Mouse (Mus musculus) lung, postnatal 10 days (tissue): ENCODE measurements around the gene Kxd1.

Source experiments
- DNase-seq: peaks from one replicate; pipeline ENCODE4 v3.0.0; 2021

Kxd1 gene

DNA sequence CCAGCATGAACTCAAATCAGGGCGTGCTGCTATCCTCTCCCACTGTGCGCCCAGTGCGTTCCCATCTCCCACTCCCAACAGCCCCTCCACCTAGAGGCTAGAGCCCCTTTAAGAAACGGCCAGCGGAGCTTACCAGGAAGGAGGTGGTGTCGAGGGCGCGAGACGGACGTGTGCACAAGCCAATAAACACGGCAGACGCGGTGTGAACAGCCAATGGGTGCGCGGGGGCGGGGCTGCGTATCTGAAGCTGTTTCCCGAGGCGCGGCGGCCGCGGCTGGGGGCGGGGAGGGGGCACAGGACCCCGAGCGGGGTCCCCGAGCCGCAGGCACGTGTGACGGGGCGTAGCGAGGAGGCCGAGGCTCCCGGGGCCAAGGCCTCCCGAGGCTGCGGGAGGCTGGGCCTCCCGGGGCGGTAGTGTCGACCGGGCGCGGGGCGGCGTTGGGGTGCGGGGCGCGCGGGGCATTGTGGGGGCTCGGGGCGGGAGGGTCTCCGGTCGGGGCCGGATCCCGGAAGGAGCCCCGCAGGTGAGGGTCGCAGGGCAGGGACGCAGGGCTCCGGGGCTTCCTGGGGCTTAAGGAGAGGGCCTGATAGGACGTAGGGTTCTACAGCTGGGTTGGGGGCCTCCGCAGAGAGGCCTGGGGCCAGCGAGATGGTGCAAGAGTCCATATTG, at the start of gene Kxd1, which contains the start of gene Fkbp8:
Gene Kxd1 (minus strand): TSS at position 445 of the 670 bp plus-strand sequence.
Gene Fkbp8 (plus strand): TSS at position 213 of the 670 bp plus-strand sequence.
- DNase-seq = peak; percentile 98

DNA sequence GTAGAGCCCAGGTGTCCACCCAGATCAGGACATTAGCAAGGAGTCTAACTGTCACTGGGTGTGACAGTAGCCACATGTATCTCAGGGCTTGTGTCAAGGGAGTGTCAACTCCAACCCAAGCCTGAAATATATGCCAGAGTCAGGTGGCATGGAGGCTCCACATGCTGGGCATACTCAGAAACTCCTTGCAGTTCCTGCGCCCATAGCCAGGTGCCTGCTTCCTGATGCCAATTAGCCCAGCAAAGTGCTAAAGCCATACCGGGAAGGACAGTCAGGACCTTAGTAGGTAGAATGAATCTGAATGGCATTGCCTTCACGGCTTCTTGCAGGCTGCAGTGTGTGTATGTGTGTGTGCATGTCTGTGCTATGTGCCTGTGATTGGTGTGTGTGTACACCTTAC, 49.5 kb upstream of the Kxd1 start:
- no peak for DNase-seq

DNA sequence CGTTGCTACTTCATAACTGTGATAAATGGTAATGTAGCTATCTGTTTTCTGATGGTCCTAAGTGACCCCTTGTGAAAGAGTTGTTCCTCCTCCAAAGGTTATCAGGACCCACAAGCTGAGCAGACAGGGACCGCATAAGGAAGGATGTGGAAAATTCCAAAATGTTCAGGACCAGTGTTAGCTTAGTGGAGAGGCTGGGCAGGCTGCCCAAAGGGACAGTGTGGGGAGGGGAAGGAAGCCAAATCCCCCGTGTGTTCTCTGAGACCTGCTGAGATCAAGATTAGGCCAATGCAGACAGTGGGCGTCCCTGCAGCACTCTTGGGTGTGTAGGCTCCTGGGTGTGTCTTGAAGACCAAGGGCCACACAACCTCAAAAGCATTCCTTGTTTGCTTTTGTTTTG, 47.2 kb upstream of the Kxd1 start:
- DNase-seq = peak; percentile 43

DNA sequence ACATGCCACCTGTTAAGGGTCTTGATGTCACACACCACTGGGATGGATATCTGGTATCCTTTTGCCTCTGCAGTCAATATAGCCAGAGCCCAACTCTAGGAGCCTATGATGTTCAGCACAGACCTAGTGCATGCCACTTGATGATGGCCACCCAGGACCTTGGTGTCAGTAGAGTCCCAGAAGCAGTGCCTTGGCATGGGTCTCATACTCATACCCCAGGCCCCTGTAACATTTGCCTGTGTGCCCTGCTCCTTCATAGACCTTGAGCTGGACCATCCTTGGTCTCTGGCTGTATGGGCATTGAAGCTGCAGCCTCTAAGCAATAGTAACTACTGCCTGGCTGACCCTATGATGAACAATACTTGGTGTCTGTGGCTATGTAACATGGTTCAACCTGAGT, 46.5 kb upstream of the Kxd1 start:
- no peak for DNase-seq

DNA sequence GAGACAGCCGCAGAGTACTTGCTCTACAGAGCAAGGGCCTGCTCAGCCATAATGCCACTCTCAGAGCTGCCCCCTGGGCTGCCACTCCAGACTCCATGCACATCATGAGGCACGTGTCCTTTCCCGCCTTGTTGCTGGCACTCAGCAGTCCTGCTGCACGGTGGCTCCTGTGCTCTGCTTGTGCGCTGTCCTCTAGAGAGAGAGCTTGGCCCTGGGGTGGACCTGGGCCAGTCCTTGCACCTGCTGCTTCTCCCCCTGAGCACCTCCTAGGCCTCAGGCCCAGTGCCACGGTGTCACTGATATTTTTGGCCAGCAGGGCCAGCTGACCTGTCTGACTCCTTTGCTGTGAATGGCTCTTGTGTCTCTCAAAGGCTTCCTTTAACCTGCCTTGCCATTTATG, 43.2 kb upstream of the Kxd1 start:
- DNase-seq = no peak

DNA sequence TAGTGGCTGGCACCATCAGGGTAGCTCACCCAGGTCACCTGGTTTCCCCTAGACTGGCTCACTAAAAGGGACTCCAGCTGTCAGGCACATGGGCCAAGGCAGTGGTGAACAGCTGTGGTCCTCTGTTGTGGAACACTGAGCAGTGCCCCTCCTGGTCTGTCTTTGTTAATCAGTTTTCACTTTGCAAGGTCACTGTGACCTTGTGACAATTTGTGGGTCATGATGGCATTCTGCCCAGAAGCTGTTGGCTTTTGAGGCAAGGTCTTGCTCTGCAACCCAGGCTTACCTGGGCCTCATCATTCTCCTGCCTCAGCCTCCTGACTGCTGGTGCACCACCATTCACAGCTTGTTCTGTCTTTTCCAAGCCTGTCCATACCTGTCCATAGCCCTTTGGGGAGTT, 42.6 kb upstream of the Kxd1 start:
- DNase-seq = no peak

DNA sequence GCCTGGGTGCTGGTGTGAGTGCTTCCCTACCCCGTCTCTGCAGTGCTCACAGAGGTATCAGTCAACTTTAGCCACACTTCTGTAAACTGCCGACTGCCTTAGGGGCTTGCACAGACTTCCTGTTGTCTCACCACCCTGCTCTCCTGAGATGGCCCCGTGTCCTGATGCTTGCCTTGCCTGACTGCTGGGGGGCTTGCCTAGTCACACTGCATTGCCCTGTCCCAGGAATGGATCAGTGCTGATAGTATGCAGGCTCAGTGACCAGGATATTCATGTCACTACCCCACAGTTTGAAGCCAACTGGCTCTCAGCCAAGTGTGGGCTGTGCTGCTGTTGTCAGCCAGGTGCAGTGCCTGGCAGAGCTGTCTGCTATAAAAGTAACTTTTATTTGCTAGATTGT, 37.8 kb upstream of the Kxd1 start:
- peak; percentile 34 for DNase-seq

DNA sequence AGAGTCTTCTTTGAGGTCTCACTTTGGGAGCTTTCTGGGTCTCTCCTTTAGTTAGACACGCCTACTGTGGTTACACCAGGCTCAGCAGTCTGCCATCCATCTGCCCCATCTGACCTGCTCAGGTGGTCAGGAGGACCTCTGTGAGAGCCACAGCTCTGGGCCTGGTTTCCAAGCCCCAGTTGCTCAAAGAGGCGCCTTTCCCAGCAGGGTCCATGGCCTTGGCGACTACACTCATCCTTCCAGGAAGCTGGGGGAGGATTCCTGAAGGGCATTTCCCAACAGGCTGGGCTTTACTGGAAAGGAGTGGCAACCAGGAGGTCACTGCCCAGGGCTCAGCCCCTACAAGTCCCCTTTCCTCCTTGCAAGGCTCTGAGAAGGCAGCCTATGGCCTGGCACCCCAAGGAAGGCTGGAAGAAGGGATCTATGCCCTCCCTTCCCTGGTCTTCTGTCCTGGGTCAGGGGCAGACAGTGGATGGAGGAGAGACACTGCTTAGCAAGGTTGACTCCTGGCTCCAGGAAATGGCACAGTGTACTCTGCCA, 37.0 kb upstream of the Kxd1 start:
- DNase-seq = no peak

DNA sequence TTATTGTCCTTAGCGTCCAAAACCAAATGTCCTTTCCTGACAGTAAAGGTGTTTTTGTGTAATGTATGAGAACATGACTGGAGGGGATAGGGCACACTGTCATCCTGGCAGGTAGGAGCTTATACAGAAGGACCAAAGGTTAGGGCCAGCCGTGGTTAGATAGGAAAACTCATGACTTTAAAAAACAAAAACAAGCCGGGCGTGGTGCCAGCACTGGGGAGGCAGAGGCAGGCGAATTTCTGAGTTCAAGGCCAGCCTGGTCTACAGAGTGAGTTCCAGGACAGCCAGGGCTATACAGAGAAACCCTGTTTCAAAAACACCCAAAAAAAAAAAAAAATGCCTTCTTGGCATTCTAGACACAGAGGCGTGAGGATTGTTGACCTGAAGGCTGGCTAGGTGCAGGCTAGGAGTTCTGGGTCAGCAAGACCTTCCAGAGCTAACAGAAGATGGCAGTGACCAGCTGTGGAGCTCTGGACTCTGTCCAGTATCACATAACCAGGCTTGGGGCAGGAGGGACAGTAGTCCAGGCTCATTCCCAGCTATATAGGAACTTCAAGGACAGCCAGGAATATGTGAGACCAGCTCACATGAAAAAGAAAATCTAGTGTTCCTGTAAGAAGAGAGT, 36.1 kb upstream of the Kxd1 start:
- DNase-seq = no peak

DNA sequence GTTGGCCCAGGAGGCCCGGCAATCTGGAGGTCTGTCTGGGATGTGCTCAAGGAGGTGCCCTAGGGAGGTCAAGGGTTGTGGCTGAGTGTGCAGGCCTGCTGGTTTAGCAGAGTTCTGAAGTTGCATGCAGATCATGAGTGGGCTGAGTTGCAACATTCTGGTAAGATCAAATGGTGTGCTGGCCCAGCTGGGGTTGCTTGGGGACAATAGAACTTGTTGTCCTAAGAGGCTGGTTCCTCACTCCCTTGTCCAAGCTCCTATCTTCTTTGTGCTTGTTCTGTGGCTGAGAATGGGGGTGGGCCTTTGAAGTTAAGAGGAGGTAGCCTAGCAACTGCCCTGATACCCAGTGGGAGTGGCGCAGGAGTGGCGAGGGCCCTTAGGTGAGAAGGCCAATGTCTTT, 35.0 kb upstream of the Kxd1 start:
- peak; percentile 67 for DNase-seq

DNA sequence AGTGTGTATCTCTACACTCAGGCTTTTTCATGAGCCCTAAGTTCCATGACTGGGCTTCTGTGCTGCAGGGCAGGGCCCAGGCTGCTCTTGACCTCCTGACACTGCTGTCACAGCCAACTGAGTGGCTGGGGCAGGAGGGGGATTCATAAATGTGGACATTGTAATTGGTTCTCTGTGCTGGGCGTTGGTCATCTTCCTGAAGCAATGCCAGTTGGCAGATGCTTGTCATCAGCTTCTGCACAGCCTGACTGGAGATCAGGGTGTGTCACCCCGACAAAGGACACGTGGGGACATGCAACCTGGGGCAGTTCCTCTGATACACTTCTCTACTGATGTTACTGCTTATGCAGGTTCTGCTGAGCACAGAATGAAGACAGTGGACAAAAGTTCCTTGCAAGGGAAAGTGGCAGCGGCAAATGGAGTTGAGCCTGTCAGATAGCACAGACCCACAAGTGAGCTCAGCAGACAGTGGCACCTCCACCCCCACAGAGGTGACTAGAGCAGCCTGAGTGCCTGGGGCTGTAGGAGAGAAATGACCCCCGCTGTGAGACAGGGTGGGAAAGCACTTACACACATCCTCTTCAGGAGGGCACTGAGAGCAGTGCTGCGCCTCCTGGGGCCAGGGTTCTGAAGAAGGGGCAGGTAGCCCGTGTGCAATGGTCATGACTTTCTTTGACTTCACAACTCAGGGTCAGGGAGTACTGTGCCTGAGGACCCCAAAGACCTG, 34.2 kb upstream of the Kxd1 start:
- DNase-seq = peak; percentile 85

DNA sequence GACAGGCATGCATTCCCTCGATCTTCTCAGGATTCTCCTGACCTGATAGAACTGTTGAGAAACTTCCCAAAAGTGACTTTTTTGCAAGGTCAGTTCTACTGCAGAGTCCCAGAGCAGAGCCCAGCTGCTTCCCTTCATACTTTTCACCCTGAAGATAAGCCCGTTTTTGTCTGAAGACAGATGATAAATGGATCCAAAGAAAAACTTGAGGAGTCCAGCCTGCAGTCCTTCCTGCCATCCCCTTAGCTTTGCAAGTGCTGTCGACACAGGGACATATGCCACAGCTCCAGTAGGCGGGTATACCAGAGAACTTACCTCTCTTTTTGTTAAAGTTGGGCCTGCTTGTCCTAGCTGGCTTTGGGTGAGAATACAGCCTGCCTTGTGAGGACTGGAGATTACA, 33.6 kb upstream of the Kxd1 start:
- DNase-seq = no peak

DNA sequence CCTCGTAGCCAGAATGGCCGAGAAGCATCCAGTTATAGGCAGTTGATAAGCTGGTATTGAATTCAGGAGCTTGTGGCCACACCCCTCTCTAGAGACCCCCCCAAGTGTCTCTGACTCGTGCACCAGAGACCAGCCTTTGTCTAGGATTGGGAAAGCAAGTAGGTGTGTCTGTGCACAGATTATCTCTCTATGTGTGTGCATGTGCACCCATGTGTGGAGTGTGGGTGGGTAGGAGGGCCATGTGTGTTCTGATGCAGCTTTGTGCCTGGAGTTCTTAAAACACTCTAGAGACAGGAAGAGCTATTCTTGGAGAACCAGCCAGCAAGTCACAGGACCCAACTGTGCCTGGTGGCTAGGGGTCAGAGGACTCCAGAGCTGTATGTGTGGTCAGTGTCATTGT, 32.8 kb upstream of the Kxd1 start:
- DNase-seq = no peak

DNA sequence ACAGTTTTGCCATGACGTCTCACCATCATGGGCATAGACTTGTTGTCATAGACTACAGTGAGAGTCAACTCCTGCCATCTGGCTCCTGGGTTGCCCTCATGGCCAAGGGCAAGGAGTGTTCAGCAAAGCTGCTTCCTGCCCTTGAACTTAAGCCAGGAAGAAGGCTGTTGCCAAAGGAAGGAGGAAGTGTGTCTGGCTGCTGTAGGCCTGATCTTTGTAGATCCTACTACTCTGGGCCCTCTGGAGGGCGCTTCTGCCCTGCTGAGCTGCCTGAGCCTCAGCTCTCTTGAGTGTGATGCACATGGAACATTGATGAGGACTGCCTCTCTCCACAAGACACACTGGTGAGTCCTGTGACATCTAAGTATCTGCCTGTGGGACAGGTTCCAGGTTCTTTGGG, 32.3 kb upstream of the Kxd1 start:
- peak; percentile 90 for DNase-seq

DNA sequence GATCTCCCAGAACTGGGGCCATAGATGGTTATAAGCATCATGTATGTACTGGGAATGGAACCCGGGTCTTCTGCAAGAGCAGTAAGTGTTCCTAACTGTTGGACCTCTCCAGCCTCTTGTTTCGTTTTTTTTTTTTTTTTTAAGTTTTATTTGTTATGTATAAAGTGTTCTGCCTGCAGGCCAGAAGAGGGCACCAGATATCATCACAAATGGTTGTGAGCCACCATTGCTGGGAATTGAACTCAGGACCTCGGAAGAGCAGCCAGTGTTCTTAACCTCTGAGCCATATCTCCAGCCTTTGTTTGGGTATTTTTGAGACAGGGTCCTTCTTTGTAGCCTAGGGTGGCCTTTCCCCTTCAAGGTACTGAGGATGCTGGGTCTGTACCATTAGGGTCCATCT, 31.2 kb upstream of the Kxd1 start:
- DNase-seq = no peak

DNA sequence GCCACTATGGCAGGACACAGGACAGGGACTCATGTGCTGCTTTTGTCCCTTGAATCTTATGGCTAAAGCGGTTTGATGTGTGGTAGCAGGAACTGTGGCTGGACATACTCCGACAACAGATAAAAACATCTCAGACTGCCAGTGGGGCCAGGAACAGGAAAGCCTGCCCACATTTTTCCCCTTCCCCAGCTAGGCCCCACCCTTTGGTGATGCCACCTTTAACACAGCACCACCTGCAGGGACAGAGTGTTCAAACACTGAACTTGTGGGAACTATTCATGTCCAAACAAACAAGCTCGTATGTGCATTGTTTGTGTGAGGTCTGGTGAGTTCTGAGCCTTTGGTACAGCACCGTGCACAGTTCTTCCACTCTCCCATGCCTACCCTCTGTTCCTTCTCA, 30.6 kb upstream of the Kxd1 start:
- peak; percentile 61 for DNase-seq

DNA sequence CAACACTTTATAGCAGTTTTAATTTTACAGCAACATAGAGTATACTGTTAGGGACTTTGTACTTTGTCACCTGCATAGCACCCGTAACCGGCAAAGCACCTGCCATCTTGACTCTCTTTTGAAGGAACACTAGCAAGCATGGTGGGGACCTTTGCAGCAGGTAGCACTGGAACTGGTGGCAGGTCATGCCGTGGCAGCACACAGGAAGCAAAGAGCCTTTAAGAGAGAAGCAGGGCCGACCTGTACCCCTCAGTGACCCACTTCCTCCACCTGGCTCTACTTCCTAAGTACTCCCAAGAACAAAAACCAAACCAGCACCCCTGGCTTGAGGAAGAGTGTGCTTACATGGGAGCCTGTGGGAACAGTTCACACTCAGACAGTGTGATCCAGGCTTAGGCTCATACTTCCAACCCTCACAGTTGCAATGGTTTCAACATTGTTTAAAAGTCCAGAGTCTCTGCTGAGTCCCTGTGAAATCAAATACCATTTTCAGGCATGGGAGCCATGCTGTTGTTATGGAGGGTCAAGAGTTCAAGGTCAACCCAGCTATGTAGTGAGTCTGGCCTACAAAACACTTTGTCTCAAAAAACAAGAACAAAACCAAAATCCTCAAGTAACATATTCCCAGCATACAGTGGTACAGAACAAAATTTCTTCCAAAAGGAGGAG, 27.5 kb upstream of the Kxd1 start:
- DNase-seq = no peak

DNA sequence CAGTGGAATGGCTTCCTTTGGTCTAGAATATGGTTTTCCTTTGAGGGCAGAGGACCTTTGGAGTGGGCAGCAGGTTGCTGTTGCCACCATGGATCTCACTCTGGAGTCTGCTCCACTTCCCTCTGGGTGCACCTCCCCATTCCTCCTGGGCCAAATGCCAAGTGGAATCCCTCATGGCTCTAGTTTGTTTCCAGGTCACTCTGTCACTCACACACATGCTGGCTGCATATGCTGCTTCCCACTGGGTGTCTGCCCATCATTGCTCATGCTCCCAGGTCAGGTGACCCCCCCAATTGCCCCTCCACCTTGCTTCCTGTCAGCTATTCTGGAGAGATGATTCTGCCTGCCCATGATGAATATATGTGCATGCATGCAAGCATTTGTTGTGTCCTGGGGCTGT, 26.0 kb upstream of the Kxd1 start:
- peak; percentile 76 for DNase-seq

DNA sequence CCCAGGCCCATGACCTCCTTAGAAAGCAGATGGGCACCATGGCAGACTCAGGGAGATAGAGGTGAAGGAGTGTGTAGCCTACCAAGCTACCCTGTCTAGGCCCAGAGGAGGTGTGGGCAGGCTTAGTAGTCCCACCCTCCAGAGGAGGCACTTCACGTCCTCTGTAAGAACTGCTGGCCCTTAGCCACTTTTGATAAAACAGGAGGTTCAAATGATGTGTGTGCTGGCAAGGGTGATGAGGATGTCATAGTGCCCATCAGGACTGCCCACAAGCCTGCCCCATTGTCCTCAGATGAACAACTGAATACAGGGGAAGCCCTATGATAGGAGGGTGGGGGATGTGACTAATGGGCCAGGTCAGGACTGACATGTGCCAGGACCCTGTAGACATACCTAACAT, 25.1 kb upstream of the Kxd1 start:
- peak; percentile 60 for DNase-seq

DNA sequence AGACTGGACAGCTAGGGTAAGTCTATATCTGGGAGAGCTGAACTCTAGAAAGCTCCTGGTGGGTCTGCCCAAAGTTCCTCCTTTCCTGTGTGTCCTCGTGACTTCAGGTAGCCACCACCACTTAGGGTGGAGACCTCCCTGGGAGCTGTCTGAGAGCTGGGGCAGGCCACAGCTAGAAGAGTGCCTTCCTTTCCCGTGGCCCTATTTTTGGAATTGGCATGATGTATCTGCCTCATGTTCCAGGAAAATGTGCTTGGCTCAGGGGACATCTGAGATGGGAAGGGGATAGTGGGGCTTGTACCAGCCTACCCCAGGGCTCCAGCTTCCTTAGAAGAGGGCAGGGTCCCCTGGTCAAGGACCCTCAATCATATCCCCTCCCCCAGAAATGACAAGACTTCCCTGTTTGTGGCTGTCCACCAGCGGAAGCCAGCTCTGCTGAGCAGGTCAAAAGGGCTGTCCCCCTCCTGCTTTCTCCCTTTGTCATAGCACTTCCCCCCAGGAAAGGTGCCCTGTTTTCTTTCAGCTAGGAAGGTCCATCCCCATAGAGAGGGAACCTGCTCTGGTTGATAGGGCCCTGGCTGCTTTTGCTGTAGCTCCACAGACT, 23.9 kb upstream of the Kxd1 start:
- no peak for DNase-seq

DNA sequence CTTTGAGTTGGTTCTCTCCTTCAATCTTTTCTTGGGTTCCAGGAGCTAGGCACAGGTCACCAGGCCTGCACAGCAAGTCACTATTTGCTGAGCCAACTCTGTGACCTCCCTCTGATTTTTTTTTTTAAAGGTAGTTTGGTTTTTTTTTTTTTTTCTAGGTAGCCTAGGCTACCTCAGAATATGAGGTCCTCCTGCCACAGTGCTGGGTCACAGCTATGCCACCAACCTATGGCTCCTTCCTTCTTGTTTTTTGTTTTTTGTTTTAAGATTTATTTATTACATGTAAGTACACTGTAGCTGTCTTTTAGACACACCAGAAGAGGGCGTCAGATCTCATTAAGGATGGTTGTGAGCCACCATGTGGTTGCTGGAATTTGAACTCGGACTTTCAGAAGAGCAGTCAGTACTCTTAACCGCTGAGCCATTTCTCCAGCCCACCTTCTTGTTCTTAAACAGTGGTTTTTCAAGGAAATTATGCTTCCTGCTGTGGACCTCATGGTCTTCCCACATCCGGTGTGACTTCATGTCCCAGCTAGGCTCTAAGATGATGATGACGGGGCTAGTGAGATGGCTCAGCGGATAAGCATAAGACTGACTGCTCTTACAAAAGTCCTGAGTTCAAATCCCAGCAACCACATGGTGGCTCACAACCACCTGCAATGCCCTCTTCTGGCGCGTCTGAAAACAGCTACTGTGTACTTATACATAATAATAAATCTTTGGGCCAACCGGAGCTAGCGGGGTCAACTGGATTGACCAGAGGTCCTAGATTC, 21.8 kb upstream of the Kxd1 start:
- no peak for DNase-seq

DNA sequence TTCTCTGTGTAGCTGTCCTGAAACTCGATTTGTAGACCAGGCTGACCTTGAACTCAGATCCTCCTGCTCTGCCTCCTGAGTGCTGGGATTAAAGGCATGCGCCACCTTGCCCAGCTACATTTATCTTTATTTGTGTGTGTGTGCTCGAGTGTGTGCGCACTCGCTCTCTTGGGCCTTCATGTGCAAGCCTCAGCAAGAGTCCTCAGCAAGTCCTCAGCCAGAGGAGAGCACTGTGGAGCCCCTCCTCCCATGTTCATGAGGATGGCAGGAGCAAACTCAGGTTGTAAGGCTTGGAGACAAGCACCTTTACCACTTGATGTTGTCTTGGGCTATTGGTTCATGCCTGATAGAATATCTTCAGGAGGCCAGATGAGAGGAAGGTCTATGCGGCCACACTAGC, 20.0 kb upstream of the Kxd1 start:
- DNase-seq = peak; percentile 36
